Mouse (Mus musculus) testis, postnatal 14 days (tissue): ENCODE data around the gene Ssxb10.
"Not testable (repeated sequence)": the region's sequence is repeated elsewhere in the genome, so short reads cannot be mapped to it uniquely, and the experiment has no call there.

ENCODE experiments used
- DNase-seq: peaks from one replicate; pipeline ENCODE4 v3.0.0; 2021; ENCODE audit warnings: low spot score

The Ssxb10 gene

GRCm38 (mm10) chrX:8327124-8327523 lies at the start of gene Ssxb10:
Gene Ssxb10 (plus strand): TSS chrX:8327424.
- no peak for DNase-seq

DNA sequence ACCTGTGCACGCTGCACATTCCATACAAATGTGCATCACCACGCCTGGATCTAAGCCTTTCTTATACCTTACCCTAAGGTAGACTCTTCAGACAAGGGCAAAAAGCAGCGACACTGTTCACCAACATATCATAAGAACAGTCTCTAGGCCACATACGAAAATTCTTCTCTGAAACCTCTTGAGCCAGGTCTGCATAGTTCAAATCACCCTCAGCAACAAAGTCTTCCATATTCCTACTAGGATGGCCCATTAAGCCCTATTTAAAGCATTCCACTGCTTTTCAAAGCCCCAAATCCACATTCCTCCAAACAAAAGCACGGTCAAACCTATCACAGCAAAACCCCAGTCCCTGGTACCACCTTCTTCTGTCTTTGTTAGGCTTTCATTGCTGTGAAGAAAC lies 38.6 kb upstream of the Ssxb10 start:
- DNase-seq = no peak

DNA sequence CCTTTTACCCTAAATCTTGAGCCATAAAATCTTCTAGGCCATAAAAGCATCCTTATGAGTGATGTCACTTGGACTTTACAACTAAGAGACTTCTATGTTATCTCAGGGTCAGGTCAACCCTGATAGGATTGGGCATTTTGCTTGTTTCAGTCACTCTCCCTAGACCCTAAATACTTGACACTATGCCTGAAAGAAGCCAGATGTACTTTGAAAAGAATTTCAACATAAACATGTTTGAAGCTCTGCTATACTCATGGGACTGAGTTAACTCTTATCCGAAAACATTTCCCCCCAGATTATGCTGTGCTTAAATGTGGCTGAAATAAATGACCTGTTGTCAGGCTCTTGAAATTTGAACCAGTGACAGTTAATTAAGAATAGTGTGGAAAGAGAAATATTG lies 17.9 kb upstream of the Ssxb10 start:
- no peak for DNase-seq

- peak; percentile 49 for DNase-seq
Observed at GRCm38 (mm10) chrX:8314905-8315304, 12.3 kb upstream of the Ssxb10 start.

GRCm38 (mm10) chrX:8366678-8367077 lies 39.5 kb downstream of the Ssxb10 start, which contains the start of gene Ssxb9:
Gene Ssxb9 (plus strand): TSS chrX:8366978.
- DNase-seq = not testable (repeated sequence)
